Comparison of ENCODE assay signal across 8 mouse cellular contexts in the genomic region with DNA sequence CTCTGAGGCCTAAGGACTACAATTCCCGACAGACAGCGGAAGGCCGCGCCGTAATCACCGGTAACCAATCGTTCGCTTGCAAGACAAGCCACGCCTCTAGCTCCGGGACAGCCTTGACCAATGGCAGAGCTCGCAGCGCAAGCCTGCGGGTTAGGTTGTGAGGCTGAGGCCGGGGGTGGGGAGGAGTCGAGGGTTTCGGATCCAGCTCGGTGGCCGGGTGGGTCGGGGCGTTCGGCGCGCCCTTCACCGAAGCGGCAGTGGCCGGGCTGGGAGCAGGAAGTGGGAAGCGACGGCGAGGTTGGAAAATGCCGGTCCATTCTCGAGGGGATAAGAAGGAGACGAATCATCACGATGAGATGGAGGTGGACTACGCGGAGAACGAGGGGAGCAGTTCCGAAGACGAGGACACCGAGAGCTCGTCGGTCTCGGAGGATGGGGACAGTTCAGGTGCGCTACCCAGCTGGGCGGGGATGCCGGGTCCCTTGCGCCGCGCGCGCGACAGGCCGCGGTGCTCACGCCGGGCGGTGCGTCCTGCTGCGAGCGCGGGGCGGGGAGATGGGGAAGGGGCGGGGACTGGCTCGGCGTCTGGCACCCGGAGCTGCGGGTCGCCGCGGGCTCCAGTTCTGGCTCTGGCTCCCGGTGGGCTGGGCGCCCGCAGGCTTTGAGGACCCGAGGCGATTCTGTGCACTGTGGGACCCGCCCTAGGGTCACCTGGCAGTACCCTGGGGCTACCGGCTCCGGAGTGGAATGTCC. TPM values are rescaled to one million over a fixed set of nuclear protein-coding genes. Genes with fewer than 3 reads are reported as not detected.
DNase-seq lines count a peak whose midpoint lies in the region; ATAC-seq and TF ChIP-seq lines count a peak whose summit lies in the region.

Gene Brms1l, plus strand, starts transcription at position 126 of the 753 bp plus-strand sequence.

- H3K36me3 ChIP-seq in hindbrain, embryonic 16.5 days (ENCODE audit: control insufficient read depth, insufficient read depth, low read length), result no peaks in the 10 kb centered on the region

- H3K4me3 ChIP-seq in hindbrain, embryonic 16.5 days (ENCODE audit: low read length), result peak within 1 kb of the TSS; percentile 87
- H3K4me3 ChIP-seq in left cerebral cortex, adult 2 months, result peak within 1 kb of the TSS; percentile 68

- no peaks in the 10 kb centered on the region for H3K9me3 ChIP-seq in hindbrain, embryonic 16.5 days (ENCODE audit: control insufficient read depth, low read length)

- peaks cover 11% of the 10 kb centered on the region for H3K4me1 ChIP-seq in hindbrain, embryonic 16.5 days (ENCODE audit: control insufficient read depth, insufficient read depth, low read depth, low read length)

- peak within 1 kb of the TSS; percentile 94 for H3K27ac ChIP-seq in hindbrain, embryonic 16.5 days (ENCODE audit: low read depth, low read length)
- peak within 1 kb of the TSS; percentile 88 for H3K27ac ChIP-seq in left cerebral cortex, adult 2 months

- DNase-seq in WW6 (ENCODE audit: low read depth, low spot score), result peak; percentile 95
- DNase-seq in cerebellum, postnatal 4 days (ENCODE audit: low spot score in 2 of 2), result peak; percentile 89 to 95
- peak; percentile 95 for DNase-seq in gastrocnemius, adult 18-20 months (ENCODE audit: low spot score)
- DNase-seq in left cerebral cortex, adult 2 months (ENCODE audit: extremely low spot score in 1 of 2, low spot score in 2 of 2), result peak; percentile 93 to 94
- DNase-seq in right cerebral cortex, adult 2 months (ENCODE audit: low spot score in 2 of 2), result peak; percentile 96 to 97
- peak; percentile 97 for DNase-seq in urinary bladder, postnatal 14 days (ENCODE audit: low spot score)

- no peak for TF ChIP-seq CTCF in left cerebral cortex, adult 2 months (IDR thresholded peaks at IDR 0.05)

- ATAC-seq in hindbrain, embryonic 16.5 days, result peak; percentile 100
- ATAC-seq in megakaryocyte, adult 5-6 weeks (ENCODE audit: poor library complexity, severe bottlenecking), result peak; percentile 98

- intact Hi-C loops in left cerebral cortex, adult 2 months (cut with DNase I), result loop anchor here (2.0 to 10.0 kb wide), 2 partner anchors 16 to 342 kb away; partner anchors contain the start of genes Nfkbia and Ralgapa1

- under 1% methylated on average over 64 of the region's 77 CpGs for WGBS in hindbrain, embryonic 16.5 days

- peak within 1 kb of the TSS; percentile 82 for H3K4me2 ChIP-seq in hindbrain, embryonic 16.5 days (ENCODE audit: low read length)

- H3K9ac ChIP-seq in hindbrain, embryonic 16.5 days (ENCODE audit: low read depth, low read length), result peak within 1 kb of the TSS; percentile 88

- no peaks in the 10 kb centered on the region for H3K27me3 ChIP-seq in hindbrain, embryonic 16.5 days (replicated peaks; ENCODE audit: control insufficient read depth, insufficient read depth, low read length)

RNA-seq across cellular contexts. Expression of gene Brms1l, which starts in this region (rescaled TPM):
- 10 to 100 TPM; 20.3 to 20.5 TPM for total RNA-seq in gastrocnemius, adult 18-20 months (2021)
- polyA plus RNA-seq in hindbrain, embryonic 16.5 days (2015; fragmentation: Nextera tagmentation; extraction: Ambion mirVana), result 50.8 and 54.8 TPM in 2 replicates
- 10 to 100 TPM; 70.3 to 73.8 TPM for total RNA-seq in left cerebral cortex, adult 2 months (2021)
- total RNA-seq in megakaryocyte, adult 5-6 weeks (2015), result 12.6 and 12.8 TPM in 2 replicates
- 13.8 and 14.0 TPM in 2 replicates for total RNA-seq in megakaryocyte, adult 5-6 weeks (2017)

Comparison
In these comparisons a context has a peak if more than half of its experiments do, and no peak if none do; other contexts are left out.
1. Peak in every context shown above with its lines: DNase-seq, ATAC-seq, H3K4me3 ChIP-seq and H3K27ac ChIP-seq.